ENCODE assay signal across 19 mouse cellular contexts in genomic region chr7:112509107-112509506, GRCm38 (mm10).
DNase-seq lines count a peak whose midpoint lies in the region; ATAC-seq and TF ChIP-seq lines count a peak whose summit lies in the region.
"Had no signal": no experiment of that assay in that cellular context is flagged by ENCODE, and none has a peak within 500 bp of the region (broad histone marks: within the 10 kb centered on the region; RNA-seq: fewer than 3 reads in every experiment).

No protein-coding gene starts in this region.

- no peak for ATAC-seq in heart, embryonic 14.5 days (ENCODE audit: insufficient number of reproducible peaks, insufficient read depth, low FRiP score, low read depth)
- peak; percentile 20; the same call in 1 of the 2 replicates for ATAC-seq in lung, embryonic 15.5 days (ENCODE audit: borderline replicate concordance, extremely low read depth, low FRiP score, low TSS enrichment)
- ATAC-seq in intestine, embryonic 15.5 days: no peak
- 0 out of 2 replicates have a peak, but pooled peaks have one; percentile 27 for ATAC-seq in stomach, embryonic 16.5 days (ENCODE audit: insufficient read depth, low FRiP score)
- ATAC-seq: CD4-positive, CD25-positive, alpha-beta regulatory T cell, adult 4 months; midbrain, embryonic 15.5 days had no signal

- no peak for TF ChIP-seq CTCF in lung, adult 2 months (IDR thresholded peaks at IDR 0.05; ENCODE audit: insufficient read depth, low read length)

- intact Hi-C loops in heart, postnatal 10 days (cut with DNase I): no loop called here

- H3K36me3 ChIP-seq in heart, embryonic 14.5 days (ENCODE audit: control insufficient read depth, insufficient read depth, low read length): no peaks in the 10 kb centered on the region
- no peaks in the 10 kb centered on the region for H3K36me3 ChIP-seq in lung, embryonic 15.5 days
- H3K36me3 ChIP-seq in intestine, embryonic 15.5 days: no peaks in the 10 kb centered on the region
- H3K36me3 ChIP-seq in stomach, embryonic 16.5 days (ENCODE audit: control insufficient read depth, insufficient read depth, low read length): no peaks in the 10 kb centered on the region
- H3K36me3 ChIP-seq: heart, embryonic 15.5 days; limb, embryonic 15.5 days; midbrain, embryonic 15.5 days had no signal

- 60% methylated on average over 8 of the region's 8 CpGs for WGBS in heart, embryonic 14.5 days
- 47% methylated on average over 8 of the region's 8 CpGs for WGBS in lung, embryonic 15.5 days
- WGBS in lung, adult 2 months: 66% methylated on average over 8 of the region's 8 CpGs
- 53% methylated on average over 8 of the region's 8 CpGs for WGBS in intestine, embryonic 15.5 days
- 42% methylated on average over 8 of the region's 8 CpGs for WGBS in stomach, embryonic 16.5 days

- no peak for TF ChIP-seq POLR2A in lung, adult 2 months (IDR thresholded peaks at IDR 0.05; ENCODE audit: borderline replicate concordance, extremely low read depth, low read depth, low read length)

- no peaks in the 10 kb centered on the region for H3K27me3 ChIP-seq in heart, embryonic 14.5 days (ENCODE audit: control insufficient read depth, insufficient read depth, low read length)
- no peaks in the 10 kb centered on the region for H3K27me3 ChIP-seq in lung, embryonic 15.5 days
- no peaks in the 10 kb centered on the region for H3K27me3 ChIP-seq in intestine, embryonic 15.5 days (replicated peaks)
- H3K27me3 ChIP-seq in stomach, embryonic 16.5 days (ENCODE audit: control insufficient read depth, insufficient read depth, low read length): no peaks in the 10 kb centered on the region
- H3K27me3 ChIP-seq: heart, embryonic 15.5 days; limb, embryonic 15.5 days had no signal

- no peak overlapping the region for H3K4me2 ChIP-seq in heart, embryonic 14.5 days (ENCODE audit: low read length)
- no peak overlapping the region for H3K4me2 ChIP-seq in lung, embryonic 15.5 days
- H3K4me2 ChIP-seq in intestine, embryonic 15.5 days (replicated peaks): no peak overlapping the region
- H3K4me2 ChIP-seq in stomach, embryonic 16.5 days (ENCODE audit: low read depth, low read length): no peak overlapping the region
- H3K4me2 ChIP-seq: heart, embryonic 15.5 days; limb, embryonic 15.5 days; midbrain, embryonic 15.5 days had no signal

- H3K9ac ChIP-seq in heart, embryonic 14.5 days (ENCODE audit: low read length): 0 out of 2 replicates have a peak overlapping the region, but pooled peaks have one; percentile 16
- H3K9ac ChIP-seq in lung, embryonic 15.5 days: no peak overlapping the region
- no peak overlapping the region for H3K9ac ChIP-seq in intestine, embryonic 15.5 days
- H3K9ac ChIP-seq in stomach, embryonic 16.5 days (ENCODE audit: low read length): no peak overlapping the region; the same call in 1 of the 2 replicates
- H3K9ac ChIP-seq: heart, embryonic 15.5 days; limb, embryonic 15.5 days; liver, embryonic 14.5 days; midbrain, embryonic 15.5 days had no signal

- peaks cover 27 to 44% of the 10 kb centered on the region in 2 experiments for H3K4me1 ChIP-seq in heart, embryonic 14.5 days (ENCODE audit: control insufficient read depth in 2 of 2, insufficient read depth in 2 of 2, low read length in 2 of 2)
- H3K4me1 ChIP-seq in lung, embryonic 15.5 days: peaks cover 40% of the 10 kb centered on the region
- no peaks in the 10 kb centered on the region; the same call in 1 of the 2 replicates for H3K4me1 ChIP-seq in lung, adult 2 months (ENCODE audit: control insufficient read depth, insufficient read depth, low read length)
- peaks cover 26% of the 10 kb centered on the region for H3K4me1 ChIP-seq in intestine, embryonic 15.5 days (replicated peaks)
- H3K4me1 ChIP-seq in stomach, embryonic 16.5 days (ENCODE audit: control insufficient read depth, insufficient read depth, low read length): peaks cover 35% of the 10 kb centered on the region

- no peaks in the 10 kb centered on the region for H3K9me3 ChIP-seq in heart, embryonic 14.5 days (ENCODE audit: control insufficient read depth, low read length)
- no peaks in the 10 kb centered on the region for H3K9me3 ChIP-seq in lung, embryonic 15.5 days
- no peaks in the 10 kb centered on the region for H3K9me3 ChIP-seq in intestine, embryonic 15.5 days
- H3K9me3 ChIP-seq in stomach, embryonic 16.5 days (replicated peaks; ENCODE audit: control insufficient read depth, low read length): no peaks in the 10 kb centered on the region
- H3K9me3 ChIP-seq: heart, embryonic 15.5 days; limb, embryonic 15.5 days; midbrain, embryonic 15.5 days had no signal

- DNase-seq in heart, postnatal 10 days: no peak
- DNase-seq in lung, adult 2 months: no peak
- no peak for DNase-seq in cerebellum, postnatal 10 days
- DNase-seq: adrenal gland, postnatal 25 days; cerebellum, adult 9-10 months; gastrocnemius, postnatal 25 days; heart, adult 18-20 months; heart, postnatal 4 days; kidney, postnatal 36 days; thymus, adult 2 months had no signal

- no peak overlapping the region for H3K4me3 ChIP-seq in heart, embryonic 14.5 days (ENCODE audit: control insufficient read depth in 1 of 2, insufficient read depth in 1 of 2, low read depth in 1 of 2, low read length in 2 of 2)
- no peak overlapping the region for H3K4me3 ChIP-seq in lung, embryonic 15.5 days
- H3K4me3 ChIP-seq in lung, adult 2 months (replicated peaks; ENCODE audit: extremely low read depth, low read depth, low read length): no peak overlapping the region
- no peak overlapping the region for H3K4me3 ChIP-seq in intestine, embryonic 15.5 days (replicated peaks)
- no peak overlapping the region for H3K4me3 ChIP-seq in stomach, embryonic 16.5 days (replicated peaks; ENCODE audit: low read length)
- H3K4me3 ChIP-seq: heart, embryonic 15.5 days; limb, embryonic 15.5 days; midbrain, embryonic 15.5 days had no signal

- no peak overlapping the region for H3K27ac ChIP-seq in heart, embryonic 14.5 days (replicated peaks in 1 of 2; ENCODE audit: control insufficient read depth in 1 of 2, insufficient read depth in 1 of 2, low read depth in 2 of 2, low read length in 2 of 2)
- H3K27ac ChIP-seq in lung, embryonic 15.5 days: no peak overlapping the region
- H3K27ac ChIP-seq in intestine, embryonic 15.5 days: 0 out of 2 replicates have a peak overlapping the region, but pooled peaks have one; percentile 24
- peak overlapping the region; percentile 3 for H3K27ac ChIP-seq in stomach, embryonic 16.5 days (ENCODE audit: low read length)
- H3K27ac ChIP-seq: limb, embryonic 15.5 days; liver, embryonic 14.5 days; midbrain, embryonic 15.5 days had no signal

Comparison
In these comparisons a context has a peak if more than half of its experiments do, and no peak if none do; other contexts are left out.
1. ATAC-seq: peak in lung, embryonic 15.5 days (single experiment) and stomach, embryonic 16.5 days (single experiment); none in heart, embryonic 14.5 days (single experiment) and intestine, embryonic 15.5 days (single experiment).
2. H3K27ac ChIP-seq: peak in intestine, embryonic 15.5 days (single experiment) and stomach, embryonic 16.5 days (single experiment); none in heart, embryonic 14.5 days (0 of 2) and lung, embryonic 15.5 days (single experiment).